Mouse (Mus musculus): ENCODE measurements around the gene Erich2.

DNA sequence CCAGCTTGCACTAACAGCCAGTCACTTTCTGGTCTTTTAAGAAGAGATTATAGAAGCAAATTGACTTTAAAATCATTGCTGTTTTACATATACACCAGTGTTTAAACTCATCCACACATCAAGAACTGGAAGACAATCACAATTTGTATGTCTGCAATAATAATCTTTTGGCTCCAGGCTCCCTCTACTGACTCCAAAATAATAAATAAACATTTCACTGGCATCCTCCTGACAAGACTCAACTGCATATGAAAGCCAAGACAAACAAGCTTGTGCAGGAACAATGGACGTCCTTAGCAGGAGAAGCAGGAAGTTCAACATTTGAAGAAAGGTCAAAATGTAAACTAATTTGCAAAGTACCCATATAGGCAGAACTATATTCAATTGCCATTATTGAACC is 3.4 kb upstream of the Erich2 start:
- peak; percentile 11; the same call in 1 of the 2 replicates for TF ChIP-seq CTCF (IDR thresholded peaks at IDR 0.05)
- no peak for TF ChIP-seq POLR2A (IDR thresholded peaks at IDR 0.05; ENCODE audit: insufficient read depth, low read depth, low read length)
- TF ChIP-seq EP300 (IDR thresholded peaks at IDR 0.05; ENCODE audit: insufficient read depth, low read depth, low read length) = no peak
